Mouse (Mus musculus): ENCODE measurements around the gene Slit3.

The Slit3 gene

DNA sequence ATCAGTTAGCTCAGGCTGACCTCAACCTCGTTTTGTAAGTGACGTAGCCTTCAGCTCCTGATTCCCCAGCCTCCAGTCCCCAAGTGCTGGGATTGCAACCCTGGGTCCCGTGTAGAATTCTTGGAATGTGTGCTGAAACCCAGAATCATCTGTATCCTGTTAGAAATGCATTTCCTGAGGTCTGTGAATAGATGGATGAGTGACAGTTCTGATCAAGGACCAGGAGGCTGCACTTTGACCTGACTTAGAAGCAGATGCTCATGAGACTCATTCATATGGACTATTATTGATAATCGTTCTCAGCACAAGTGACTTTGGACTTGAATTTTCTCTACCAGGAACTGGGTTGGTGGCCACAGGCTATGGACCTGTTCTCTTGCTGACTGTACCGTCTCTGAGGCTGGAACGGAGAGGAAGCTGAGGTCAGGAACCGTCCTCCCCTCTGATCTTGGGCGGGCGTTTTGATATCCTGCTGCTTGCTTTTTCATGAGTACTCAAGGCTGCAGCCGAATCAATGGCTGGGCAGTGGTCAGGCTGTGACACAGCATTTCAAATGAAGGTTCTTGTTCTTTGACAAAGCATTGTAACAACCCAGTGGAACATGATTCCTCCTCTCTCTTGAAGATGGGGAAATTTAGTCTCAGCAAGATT lies 401.9 kb downstream of the Slit3 start:
- DNase-seq (ENCODE audit: low read depth, low spot score) = no peak

- peak; percentile 18 for DNase-seq (ENCODE audit: low read depth, low spot score)
These were observed 402.7 kb downstream of the Slit3 start for GRCm38 (mm10) chr11:35523773-35524172.

- no peak for DNase-seq (ENCODE audit: low read depth, low spot score)
These were observed 405.3 kb downstream of the Slit3 start for GRCm38 (mm10) chr11:35526219-35526762.

DNA sequence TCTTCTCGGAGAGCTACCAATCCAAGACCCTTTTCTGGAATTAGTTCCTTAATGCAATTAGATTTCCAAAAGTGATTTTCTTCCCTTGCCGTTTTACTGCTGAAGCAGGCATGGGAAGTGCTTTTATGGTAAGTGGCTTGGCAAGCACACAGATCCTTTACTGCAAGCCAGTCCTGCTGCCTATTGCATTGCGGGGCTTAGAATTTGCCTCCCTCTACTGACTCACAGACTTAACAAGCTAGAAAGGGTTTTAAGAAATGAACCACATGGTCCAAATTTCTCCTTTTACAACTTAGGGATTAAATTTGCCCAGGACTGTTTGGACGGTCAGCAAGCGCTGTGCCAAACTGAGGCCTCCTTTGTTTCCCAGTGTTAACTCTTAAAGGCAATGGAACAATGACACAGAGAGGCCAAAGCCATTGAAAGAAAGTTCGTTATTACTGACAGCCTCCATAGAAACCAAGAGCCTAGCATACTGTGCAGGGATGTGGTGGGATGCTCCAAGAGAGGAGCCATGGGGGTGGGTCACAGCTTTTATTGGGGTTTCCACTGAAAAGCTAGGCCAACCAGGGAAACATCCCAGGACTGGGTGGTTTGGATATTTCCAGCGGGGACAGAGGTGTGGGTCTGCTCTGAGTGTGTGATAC lies 406.9 kb downstream of the Slit3 start:
- DNase-seq (ENCODE audit: low read depth, low spot score) = peak; percentile 77

DNA sequence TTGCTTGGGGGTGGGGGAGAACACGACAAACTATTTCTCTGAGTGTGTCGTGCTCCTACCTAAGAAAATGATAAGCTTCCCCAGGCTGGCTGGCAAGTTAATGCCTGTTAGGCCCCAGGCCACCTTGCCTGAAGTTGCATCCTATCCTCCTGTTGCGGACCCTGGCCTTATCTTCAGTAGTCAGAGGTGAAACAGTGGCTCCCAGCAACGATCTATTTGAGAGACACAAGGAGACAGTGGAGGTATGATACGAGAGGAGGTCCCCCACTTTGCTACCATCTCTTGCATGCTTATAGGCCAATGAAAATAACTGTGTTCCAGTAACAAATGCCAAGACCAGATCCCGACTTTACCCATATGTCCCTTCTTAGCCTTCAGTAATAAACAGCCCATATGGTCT lies 414.0 kb downstream of the Slit3 start:
- DNase-seq (ENCODE audit: low read depth, low spot score) = no peak

DNA sequence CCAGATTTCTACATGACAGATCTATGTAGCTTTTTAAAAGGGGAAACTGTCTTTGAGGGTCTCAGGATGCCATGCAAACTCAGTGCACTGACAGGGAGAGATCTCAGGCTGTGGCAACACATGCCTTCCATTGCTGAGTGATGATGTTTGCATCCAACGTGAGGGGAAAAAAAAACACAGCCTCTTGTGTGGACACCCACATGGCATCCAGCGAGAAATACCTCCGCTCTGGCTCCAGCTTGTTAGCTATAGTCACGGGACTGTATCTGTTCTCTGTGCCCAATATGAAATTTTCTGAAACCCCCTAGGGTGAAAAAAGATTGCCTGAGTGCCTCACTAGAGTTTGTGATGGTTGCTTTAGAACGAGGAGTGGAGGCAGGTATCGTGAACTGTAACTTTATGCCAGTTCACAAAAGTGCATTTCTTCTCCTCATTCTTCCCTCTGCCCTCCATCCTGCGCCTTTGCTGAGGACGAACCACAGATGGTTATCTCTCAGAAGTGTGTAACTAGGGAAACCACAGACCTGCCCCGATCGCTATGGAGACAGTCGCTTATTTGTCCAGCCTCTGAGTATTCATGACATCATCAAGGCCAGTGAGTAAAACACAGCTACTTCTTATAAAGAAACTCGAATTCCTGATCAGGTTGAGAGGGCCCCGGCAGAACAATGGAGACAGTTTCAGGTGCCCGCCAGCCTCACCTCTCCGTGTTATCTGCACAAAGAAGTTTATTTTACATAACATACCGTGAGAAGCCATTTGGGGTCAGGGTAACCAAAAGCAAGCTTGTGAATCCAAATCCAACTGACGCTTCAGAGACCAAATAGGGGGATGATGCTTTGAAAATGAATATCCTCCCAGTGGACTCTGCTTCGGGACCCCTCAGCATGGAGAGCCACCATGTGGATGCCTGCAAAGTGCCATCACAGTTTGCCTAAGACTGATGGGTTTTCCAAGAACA lies 416.4 kb downstream of the Slit3 start:
- DNase-seq (ENCODE audit: low read depth, low spot score) = peak; percentile 69

DNA sequence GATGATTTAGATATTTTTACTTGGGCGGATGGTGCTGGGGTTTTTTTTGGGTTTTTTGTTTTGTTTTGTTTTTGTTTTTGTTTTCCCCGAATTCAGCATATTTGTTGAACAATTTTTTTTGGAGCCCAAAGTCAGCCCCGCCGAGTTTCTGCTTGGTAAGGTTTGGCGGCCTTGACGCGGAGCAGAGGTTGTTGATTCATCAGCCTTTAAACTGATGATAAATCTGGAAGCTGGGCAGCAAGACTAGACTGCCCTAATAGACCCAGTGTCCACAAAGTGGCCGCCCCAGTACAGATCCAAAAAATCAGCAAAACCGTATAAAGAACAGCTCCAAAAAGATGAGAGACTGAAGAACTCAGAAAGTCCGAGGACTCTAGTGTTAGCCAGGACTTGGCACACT lies 421.7 kb downstream of the Slit3 start:
- DNase-seq (ENCODE audit: low read depth, low spot score) = no peak

- DNase-seq (ENCODE audit: low read depth, low spot score) = peak; percentile 65
These were observed 423.4 kb downstream of the Slit3 start for GRCm38 (mm10) chr11:35544112-35545064.

DNA sequence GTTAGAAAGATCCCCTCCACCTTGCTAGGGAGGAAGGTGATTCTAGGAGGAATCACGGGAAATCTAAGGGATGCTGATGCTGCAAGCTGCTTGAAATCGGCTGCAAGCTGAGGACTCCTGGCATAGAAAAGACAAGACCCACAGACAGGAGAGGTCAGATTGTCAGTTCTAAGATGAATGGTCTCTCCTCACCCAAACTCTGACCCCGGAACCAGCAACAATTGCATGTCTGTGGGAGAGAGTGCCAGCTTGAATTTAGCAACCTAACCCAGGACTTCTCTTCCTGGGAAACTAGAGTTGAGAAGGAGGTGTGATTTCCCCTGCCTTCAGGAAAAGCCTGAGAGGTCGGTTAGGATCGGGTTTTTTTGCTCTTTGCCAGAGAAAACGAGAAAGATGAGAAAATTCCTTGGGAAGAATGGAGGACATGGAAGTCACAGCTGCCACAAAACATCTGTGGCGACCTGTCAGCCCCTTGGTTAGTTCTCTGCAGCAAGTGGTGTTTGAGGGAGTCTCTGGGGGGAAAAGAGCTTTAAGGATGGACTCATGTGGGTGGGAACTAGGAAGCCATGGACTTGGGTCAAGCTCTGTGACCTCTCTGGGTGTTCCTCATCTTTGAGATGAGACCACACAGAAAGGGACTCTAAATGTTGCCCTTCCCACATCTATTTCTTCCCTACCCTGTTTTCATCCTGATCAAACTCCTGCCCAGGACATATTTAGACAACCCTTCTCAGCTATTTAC lies 425.2 kb downstream of the Slit3 start:
- DNase-seq (ENCODE audit: low read depth, low spot score) = no peak

DNA sequence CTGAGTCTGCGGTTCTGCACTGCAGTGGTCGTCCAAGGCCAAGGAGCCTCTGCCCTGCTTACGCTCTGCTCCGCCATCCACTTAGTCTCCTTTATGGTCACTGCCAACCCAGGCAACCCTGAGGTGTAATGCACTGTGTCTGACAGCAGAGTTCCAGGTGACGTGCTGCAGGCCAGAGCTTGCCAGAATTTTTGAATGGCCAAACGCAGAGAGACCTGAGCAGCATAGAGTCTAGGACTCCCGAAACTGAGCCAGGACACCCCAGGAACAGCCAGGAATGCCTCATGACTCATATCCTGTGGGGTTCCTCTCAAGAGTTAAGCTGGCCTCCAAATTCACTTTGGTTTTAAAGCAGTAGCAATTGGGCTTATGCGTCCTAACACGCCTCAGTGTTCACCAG lies 429.0 kb downstream of the Slit3 start:
- DNase-seq (ENCODE audit: low read depth, low spot score) = peak; percentile 34

GRCm38 (mm10) chr11:35556192-35556591 lies 435.2 kb downstream of the Slit3 start:
- peak; percentile 20 for DNase-seq (ENCODE audit: low read depth, low spot score)

DNA sequence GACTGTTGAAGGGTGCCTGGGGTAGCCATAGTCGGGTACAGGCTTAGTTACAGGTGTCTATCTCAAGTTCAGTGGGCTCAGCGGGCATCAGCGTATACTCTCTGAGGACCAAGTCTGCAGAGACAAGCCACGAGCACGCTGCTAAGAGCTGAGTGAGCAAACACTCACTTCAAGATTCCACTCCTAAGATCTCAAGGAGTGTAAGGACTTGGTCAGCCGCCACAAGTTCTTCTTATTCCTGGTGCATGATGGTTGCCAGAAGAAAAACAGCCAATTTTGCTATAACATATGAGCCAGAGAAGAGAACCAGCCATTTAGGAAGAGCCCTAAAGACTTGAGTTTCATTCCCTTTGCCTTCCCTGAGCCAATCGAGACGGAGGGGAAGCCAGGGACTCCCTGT lies 436.5 kb downstream of the Slit3 start:
- DNase-seq (ENCODE audit: low read depth, low spot score) = no peak

DNA sequence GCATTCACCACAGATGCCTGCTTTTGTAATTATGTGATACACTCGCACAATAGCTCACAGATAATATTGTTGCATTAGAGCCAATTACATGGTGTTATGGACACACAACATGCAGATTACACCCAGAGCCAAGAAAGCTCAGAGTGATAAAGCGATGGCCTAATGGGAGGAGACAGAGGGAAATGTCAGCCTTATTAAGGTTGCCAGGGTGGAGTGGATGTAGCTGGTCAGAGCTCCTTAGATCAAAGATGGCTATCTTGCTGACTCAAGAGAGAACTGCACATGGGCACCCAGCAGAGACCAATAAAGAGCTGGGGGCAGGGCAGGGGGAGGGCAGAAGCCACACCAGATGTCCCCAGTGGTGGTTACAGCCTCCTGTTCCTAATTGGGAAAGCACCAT lies 437.3 kb downstream of the Slit3 start:
- no peak for DNase-seq (ENCODE audit: low read depth, low spot score)

DNA sequence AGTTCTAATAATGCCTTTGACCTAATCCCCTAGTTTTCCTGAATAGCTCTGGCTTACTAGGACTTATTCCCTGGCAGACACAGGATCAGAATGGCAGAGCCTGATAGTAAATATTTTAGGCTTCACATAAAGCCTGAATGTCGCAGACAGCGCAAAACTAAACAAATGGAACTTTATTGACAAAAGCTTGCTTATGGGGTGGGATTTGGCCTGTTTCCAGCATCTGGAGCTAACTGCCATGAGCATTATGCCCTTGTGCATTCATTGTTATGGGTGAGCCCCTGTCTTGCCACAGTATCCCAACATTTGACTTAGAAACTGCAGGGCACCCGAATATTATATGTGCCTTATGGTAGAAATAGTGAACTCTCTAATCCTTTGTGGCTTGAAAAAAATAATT lies 438.4 kb downstream of the Slit3 start:
- DNase-seq (ENCODE audit: low read depth, low spot score) = no peak

- peak; percentile 29 for DNase-seq (ENCODE audit: low read depth, low spot score)
These were observed 440.7 kb downstream of the Slit3 start for GRCm38 (mm10) chr11:35561760-35562159.

DNA sequence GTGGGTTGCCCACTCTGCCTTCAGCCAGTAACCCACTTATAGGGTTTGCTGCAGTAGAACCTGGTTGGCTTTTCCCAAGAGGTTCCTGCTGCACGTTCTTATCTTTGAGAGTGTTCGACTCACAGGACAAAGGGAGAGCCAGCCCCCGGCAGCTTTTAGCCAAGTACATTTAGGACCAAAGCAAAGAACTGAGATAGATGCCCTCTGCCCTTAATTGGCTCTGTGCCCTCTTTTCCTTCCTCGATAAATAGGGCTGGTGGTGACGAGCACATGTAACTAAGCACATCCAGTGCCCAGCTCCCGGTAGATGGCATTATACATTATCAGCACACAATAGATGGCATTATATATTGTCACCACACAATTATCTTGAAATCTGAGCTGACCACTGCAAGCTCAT lies 444.3 kb downstream of the Slit3 start:
- DNase-seq (ENCODE audit: low read depth, low spot score) = no peak

- no peak for DNase-seq (ENCODE audit: low read depth, low spot score)
These were observed 445.7 kb downstream of the Slit3 start for GRCm38 (mm10) chr11:35566686-35567085.

- peak; percentile 68 for DNase-seq (ENCODE audit: low read depth, low spot score)
These were observed 448.3 kb downstream of the Slit3 start for GRCm38 (mm10) chr11:35569126-35569916.

GRCm38 (mm10) chr11:35569957-35570356 lies 448.9 kb downstream of the Slit3 start:
- no peak for DNase-seq (ENCODE audit: low read depth, low spot score)
